Mouse (Mus musculus): ENCODE measurements around the gene Kcna6.
A peak's percentile ranks its signal among the peaks of the same experiment; 100 is the strongest.

The Kcna6 gene

DNA sequence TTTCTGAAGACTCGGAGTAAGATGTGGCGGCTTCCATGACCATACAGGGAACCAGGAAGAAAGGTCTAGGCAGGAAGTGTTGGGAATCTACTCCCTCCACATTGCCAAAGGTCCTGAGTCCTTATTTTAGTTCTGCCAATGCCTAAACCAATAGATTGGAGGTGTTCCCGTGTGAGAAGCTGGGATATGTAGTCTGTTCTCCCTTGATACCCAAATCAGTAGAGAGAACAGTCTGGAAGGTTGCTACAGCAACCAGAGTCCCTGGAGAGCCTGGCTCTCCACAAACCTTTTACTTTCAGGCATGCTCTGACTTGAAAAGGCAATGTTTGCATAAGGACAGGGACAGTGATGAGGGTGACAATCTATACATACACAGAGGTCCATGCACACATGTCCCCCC, 4.7 kb downstream of the Kcna6 start:
- DNase-seq (ENCODE audit: low spot score in 2 of 2), result no peak

- DNase-seq (ENCODE audit: low spot score in 2 of 2), result no peak
These were observed 7.8 kb downstream of the Kcna6 start for GRCm38 (mm10) chr6:126732645-126733044.

DNA sequence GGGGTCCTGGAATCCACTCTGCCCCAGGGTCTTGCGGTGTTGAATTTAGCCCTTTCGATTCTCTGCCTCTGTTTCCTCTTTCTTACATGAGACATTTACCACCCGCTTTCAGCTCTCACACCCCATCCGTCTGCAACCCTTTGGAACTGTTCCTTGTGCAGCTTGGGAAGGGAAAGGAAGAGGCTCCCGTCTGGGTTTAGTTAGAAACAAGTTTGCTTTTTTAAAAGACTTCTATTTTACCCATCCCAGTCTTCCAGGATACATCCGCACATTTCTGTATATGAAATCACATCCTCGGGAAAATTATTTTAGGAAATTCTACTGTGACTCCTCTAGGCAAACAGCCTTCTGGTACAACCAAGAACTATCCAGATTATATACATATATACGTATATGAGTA, 11.7 kb downstream of the Kcna6 start:
- DNase-seq (ENCODE audit: low spot score in 2 of 2), result no peak

DNA sequence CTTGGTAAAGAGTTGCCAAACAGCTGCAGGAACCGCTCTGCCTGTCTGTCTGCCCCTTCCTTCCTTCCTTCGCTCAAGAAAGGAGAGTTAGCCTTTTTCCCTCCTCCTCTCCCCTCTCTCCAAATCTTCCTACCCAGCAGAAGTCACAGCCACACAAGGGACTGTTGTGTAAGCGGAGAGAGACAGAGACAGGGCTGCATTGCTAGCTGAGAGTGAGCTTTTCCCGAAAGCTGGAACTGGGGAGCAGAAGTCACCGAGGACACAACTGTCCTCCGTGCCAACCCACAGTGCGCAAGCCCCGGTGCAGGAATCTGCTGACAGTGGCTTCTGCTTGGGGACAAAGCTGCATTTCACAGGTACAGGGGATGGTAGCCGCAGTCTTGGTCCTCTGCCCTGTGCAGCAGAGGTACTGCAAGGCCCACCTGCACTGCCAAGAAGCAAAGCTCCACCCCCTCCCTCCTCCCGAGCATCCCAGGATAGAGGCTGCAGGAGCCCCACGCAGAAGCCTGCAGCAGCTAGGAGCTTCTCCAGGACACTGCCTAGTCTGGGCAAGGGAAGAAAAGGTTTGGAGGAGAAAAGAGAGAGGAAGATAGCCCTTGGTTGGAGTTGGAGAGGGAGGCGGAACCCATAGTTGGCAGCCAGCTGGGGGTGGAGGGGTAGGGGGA, 21.9 kb downstream of the Kcna6 start:
- DNase-seq (ENCODE audit: low spot score in 2 of 2), result no peak

DNA sequence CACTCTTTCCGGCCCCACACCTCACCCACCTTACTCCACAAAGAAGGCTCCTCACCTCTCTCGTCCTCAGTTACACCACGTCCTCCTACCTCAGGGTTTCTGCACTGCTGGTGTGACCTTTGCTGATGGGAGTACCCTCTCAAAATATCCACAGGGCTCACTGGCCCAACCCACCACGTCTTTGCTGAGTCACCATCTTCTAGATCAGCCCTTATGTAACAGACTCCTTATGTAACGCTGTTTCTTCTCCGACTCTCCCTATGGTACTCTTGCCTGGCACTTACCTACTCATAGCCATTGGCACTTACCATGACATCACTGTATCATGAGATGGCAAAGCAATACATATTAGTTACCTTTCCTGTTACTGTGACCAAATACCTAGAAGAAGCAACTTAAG, 27.9 kb downstream of the Kcna6 start:
- DNase-seq (ENCODE audit: low spot score in 2 of 2), result no peak

DNA sequence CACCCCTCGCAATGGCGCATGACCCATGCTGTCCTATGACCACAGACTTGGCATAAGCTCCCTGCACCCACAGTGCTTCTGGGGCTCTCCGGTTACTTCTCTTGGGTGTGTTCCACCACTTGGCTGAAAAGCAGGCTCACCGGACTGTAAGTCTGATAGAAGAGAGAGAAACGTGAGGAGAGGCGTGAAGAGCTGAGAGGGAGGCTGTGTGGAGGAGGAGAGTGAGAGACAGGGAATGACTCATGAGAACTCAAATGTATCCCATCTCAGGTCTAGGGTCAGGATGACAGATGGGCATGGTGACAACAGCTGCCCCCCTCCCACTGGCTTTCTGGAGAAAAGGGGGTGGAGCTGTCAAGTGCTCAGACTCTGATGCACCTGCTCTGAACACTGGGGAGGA, 34.5 kb downstream of the Kcna6 start:
- DNase-seq (ENCODE audit: low spot score in 2 of 2), result no peak

DNA sequence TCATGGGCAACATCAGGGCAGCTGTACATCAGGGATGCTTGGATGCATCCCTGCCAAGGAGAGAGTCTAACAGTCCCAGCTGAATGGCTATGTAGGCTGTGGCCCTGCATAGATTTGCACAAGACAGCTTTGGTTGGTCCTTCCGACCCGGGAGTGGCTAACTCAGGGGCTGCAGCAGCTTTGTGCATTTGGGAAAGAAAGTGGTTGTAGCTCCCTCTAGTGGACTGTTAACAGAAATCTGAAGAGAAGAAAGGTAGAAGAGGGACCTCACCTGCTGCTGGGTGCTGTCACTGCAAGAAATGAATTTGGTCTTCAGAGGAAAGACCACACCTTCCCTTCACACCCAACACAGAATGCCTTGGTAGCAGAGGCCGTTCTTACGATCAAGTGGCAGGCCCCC, 36.0 kb downstream of the Kcna6 start:
- DNase-seq (ENCODE audit: low spot score in 2 of 2), result no peak

- peak; percentile 24 to 55 for DNase-seq (ENCODE audit: low spot score in 2 of 2)
These were observed 38.4 kb downstream of the Kcna6 start for GRCm38 (mm10) chr6:126702116-126702515.

GRCm38 (mm10) chr6:126701196-126701595, 39.3 kb downstream of the Kcna6 start:
- no peak for DNase-seq (ENCODE audit: low spot score in 2 of 2)

- no peak for DNase-seq (ENCODE audit: low spot score in 2 of 2)
These were observed 40.5 kb downstream of the Kcna6 start for GRCm38 (mm10) chr6:126699995-126700394.

- DNase-seq (ENCODE audit: low spot score in 2 of 2), result no peak
These were observed 53.4 kb downstream of the Kcna6 start for GRCm38 (mm10) chr6:126687120-126687519.

DNA sequence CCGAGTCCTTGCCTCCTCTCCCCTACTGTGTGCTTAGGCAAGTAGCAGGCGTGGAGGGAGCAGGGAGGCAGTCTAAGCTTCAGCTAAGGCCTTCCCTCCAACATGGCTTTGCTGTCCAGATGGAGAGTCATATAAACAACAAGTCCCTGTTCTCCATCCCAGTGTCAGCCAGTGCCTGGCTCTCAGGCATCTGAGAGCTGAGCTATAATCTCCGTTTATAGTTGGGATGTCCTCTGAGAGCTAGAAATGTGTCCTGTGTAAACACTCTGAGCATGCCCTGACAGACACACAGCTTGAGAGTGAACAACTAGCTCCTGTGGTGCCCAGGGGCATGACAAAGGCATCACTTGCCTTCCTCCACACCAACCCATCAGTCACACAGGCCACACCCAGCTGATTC, 55.3 kb downstream of the Kcna6 start:
- DNase-seq (ENCODE audit: low spot score in 2 of 2), result no peak

- no peak for DNase-seq (ENCODE audit: low spot score in 2 of 2)
These were observed 61.5 kb downstream of the Kcna6 start for GRCm38 (mm10) chr6:126678961-126679360.

DNA sequence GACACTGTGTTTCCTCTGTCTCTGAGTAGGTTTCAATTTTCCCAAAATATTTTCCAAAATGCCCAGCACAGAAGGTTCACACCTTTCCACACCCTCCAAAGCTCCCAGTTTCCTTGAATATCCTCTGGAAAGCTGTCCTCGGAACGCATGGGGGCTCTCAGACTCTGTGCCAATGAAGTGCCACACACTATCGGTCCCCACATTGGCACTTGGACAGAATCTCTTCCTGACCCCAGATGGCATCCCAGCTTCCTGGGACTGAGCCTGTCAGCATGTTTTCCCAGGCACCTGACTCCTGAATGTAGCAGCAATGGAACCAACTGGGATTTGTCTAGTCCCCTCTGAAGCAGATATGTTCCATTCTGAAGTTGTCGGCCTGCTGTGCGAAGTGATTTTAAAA, 73.5 kb downstream of the Kcna6 start:
- DNase-seq (ENCODE audit: low spot score in 2 of 2), result no peak

GRCm38 (mm10) chr6:126666091-126666490, 74.4 kb downstream of the Kcna6 start:
- no peak for DNase-seq (ENCODE audit: low spot score in 2 of 2)

DNA sequence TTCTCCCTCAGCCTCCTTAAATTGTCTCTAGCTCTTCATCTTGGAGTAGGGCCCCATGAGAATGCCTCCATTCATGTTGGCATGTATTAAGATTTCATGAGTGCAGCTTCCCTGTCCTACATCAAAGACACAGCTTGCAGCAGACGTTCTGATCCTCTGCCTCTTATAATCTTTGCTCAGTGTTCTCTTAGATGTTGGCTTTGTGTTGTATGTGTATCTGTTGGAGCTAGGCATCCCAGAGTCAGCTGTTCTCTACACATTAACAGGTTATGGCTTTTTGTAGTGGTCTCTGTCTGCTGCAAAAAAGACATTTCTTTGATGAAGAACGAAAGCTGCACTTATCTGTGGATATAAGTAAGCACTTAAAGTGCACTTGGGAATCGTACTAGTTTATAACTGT, 75.9 kb downstream of the Kcna6 start:
- DNase-seq (ENCODE audit: low spot score in 2 of 2), result no peak

All from spleen, postnatal 10 days (tissue).